Mouse (Mus musculus): Measurements from ENCODE around the gene Eepd1.

DNA sequence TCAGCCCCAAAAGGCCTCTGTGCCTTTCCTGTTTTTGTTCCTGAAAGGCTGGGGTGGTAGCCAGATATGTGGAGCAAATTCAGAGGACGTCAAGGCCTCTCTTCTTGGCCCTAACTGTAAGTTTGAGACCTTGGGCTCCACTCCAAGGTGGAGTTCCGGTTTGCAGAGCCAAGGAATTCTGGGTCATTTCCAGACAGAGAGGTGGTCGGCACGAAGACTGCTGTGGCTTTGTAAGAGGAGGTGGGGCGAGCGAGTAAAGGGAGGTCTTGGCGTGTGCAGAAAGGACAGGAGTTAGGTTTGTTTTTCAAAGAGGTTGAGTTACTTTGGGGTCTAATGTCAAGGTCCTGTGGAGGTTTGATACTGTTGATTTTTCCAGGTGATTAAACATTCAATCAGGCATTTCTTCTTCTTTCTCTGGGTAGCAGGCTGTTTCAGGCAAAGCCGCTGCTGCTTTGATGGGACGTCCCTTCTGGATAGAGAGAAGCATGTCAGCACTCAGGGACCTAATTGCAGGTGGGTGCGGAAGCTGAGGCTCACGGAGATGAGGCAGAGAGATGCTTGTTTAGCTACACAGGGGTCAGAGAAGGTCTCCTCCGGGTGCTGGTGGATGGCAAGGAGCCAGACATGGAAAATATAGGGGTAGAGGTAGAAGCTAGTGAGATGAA lies 6.2 kb downstream of the Eepd1 start:
- TF ChIP-seq CTCF (IDR thresholded peaks at IDR 0.05; ENCODE audit: borderline replicate concordance, control insufficient read depth, extremely low read depth, insufficient read depth, low read length, poor library complexity) (no peak), POLR2A (IDR thresholded peaks at IDR 0.05; ENCODE audit: control insufficient read depth, extremely low read depth, insufficient read depth, low read length, poor library complexity) (no peak)

Data from thymus, adult 2 months (tissue).